Mouse (Mus musculus) intestine, embryonic 14.5 days (tissue): Measurements from ENCODE around the gene Pfdn5. TPM values are rescaled to one million over a fixed set of nuclear protein-coding genes. Genes with fewer than 3 reads are reported as not detected.
A peak's percentile ranks its signal among the peaks of the same experiment; 100 is the strongest.

Experiments used
- ATAC-seq: fragments of 200-750 bp; cut with Nextera tagmentation; replicated peaks from 2 replicates; pipeline ENCODE4 v1.8.0; 2017; ENCODE audit warnings: low read depth, moderate number of reproducible peaks, moderate TSS enrichment, moderate library complexity; ENCODE audit not compliant: low FRiP score, low TSS enrichment
- DNase-seq: peaks from one replicate; pipeline ENCODE4 v3.0.0-alpha.2; 2018; ENCODE audit warnings: low spot score
- H3K27ac ChIP-seq: fragments of 300-500 bp; sonication (generic); 2 replicates; pipeline ENCODE4 v1.5.1; 2014; ENCODE audit warnings: low read depth, mild to moderate bottlenecking, control low read depth
- H3K27me3 ChIP-seq: fragments of 300-500 bp; sonication (generic); replicated peaks from 2 replicates; pipeline ENCODE4 v1.6.1; 2014; ENCODE audit warnings: low read length, control low read depth; ENCODE audit not compliant: control insufficient read depth, insufficient read depth
- H3K36me3 ChIP-seq: fragments of 300-500 bp; sonication (generic); 2 replicates; pipeline ENCODE4 v1.6.1; 2014; ENCODE audit warnings: low read length, control low read depth; ENCODE audit not compliant: control insufficient read depth, insufficient read depth
- H3K4me1 ChIP-seq: fragments of 300-500 bp; sonication (generic); replicated peaks from 2 replicates; pipeline ENCODE4 v1.6.1; 2014; ENCODE audit warnings: low read length, control low read depth, mixed read lengths; ENCODE audit not compliant: control insufficient read depth, insufficient read depth
- H3K4me2 ChIP-seq: fragments of 300-500 bp; sonication (generic); 2 replicates; pipeline ENCODE4 v1.6.1; 2014; ENCODE audit warnings: low read length
- H3K4me3 ChIP-seq: fragments of 300-500 bp; sonication (generic); 2 replicates; pipeline ENCODE4 v1.5.1; 2014; ENCODE audit warnings: low read depth, low read length, control low read depth, mixed read lengths
- H3K9ac ChIP-seq: fragments of 300-500 bp; sonication (generic); 2 replicates; pipeline ENCODE4 v1.6.1; 2014; ENCODE audit warnings: mild to moderate bottlenecking, low read length
- H3K9me3 ChIP-seq: fragments of 300-500 bp; sonication (generic); 2 replicates; pipeline ENCODE4 v1.6.1; 2016; ENCODE audit warnings: low read length, control low read depth; ENCODE audit not compliant: control insufficient read depth
- WGBS: fragments of 180-500 bp; shearing (Covaris S2); extraction: QIAGEN DNeasy Blood & Tissue Kit; methylation state at CpG from one replicate; pipeline ENCODE4 v1.1.7; 2014; 5-methylcytosine and 5-hydroxymethylcytosine counted together
- polyA plus RNA-seq: library from polyadenylated mRNA; unstranded; fragments of >200 nt; fragmentation: Nextera tagmentation; extraction: Ambion mirVana; gene quantifications from 2 replicates; pipeline ENCODE4 v1.2.1, GENCODE M21; 2014

The Pfdn5 gene
- polyA plus RNA-seq, 1 experiment from 2014 or later: 450 TPM

- Histone ChIP-seq H3K4me2 (no peak overlapping the region), H3K36me3 (peaks cover 41% of the 10 kb centered on the region), H3K4me1 (peaks cover 10% of the 10 kb centered on the region), H3K9me3 (no peaks in the 10 kb centered on the region), H3K27me3 (no peaks in the 10 kb centered on the region), H3K9ac (no peak overlapping the region), H3K27ac (no peak overlapping the region), H3K4me3 (no peak overlapping the region)
- DNase-seq (no peak), ATAC-seq (no peak)
- WGBS: 60% methylated on average over 4 of the region's 4 CpGs
Measured at GRCm38 (mm10) chr15:102346444-102346843, 20.5 kb downstream of the Pfdn5 start.

DNA sequence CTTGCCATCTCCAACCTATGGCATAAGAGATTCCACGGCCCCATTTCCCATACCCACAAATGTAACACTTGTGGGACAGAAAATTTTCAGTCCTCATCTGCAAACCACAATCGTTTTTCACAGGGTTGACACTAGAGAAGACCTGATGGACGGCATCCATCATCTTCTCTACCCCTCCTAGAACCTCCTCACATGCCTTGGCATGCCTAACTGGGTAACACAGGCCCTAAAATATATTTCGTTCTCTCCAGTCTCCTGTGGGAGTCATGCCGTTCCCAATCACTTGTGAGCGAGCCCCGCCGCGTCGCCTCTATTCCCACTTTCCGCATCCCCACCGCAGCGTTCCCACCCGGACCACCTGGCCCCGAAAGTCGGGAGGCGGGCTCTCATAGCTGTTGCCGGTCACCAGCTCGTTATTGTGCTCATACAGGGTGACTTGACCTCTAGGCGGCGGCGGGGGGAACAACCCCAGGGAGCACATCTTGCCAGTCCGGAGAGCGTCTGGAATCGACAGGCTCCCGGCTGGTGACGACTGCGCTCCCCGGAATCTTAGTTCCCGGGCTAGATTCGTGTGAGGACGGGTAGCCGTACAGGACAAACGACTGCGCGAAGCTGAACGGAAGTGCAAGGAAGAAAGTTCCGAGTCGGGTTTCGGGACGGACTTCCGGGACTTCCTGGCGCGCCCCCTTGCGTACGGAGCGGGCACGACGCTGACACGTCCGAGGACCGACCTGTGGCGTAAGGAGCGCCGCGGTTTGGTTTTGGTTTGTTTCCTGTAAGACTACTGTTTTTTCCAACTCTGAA is 24.4 kb downstream of the Pfdn5 start, which contains the start of gene Aaas:
Gene Aaas, minus strand, starts transcription at position 634 of the 804 bp plus-strand sequence.
- WGBS: under 1% methylated on average over 56 of the region's 56 CpGs

DNA sequence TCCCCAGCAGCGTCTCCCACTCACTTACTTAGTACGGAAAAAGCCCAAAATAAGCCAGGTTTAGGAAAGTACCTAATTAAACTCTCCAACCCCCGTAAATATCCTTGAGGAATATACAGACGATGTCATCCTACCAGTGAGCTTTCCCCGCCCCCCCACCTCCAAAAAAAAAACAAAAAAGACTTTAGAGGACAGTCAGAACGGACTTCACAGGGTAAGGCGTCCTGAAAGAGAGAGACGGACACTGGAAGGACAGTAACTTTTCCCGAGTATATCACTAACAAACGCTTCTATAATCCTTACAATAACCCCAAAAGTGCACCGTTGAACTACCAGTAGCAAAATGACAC is 25.0 kb downstream of the Pfdn5 start:
- DNase-seq (no peak), ATAC-seq (0 out of 2 replicates have a peak, but pooled peaks have one; percentile 1)
- H3K9ac ChIP-seq: peak overlapping the region; percentile 84
- peaks cover 12% of the 10 kb centered on the region for H3K36me3 ChIP-seq
- H3K9me3 ChIP-seq: no peaks in the 10 kb centered on the region
- 7% methylated on average over 11 of the region's 11 CpGs for WGBS
- peak overlapping the region; percentile 67 for H3K27ac ChIP-seq
- H3K27me3 ChIP-seq: no peaks in the 10 kb centered on the region
- peak overlapping the region; percentile 76 for H3K4me3 ChIP-seq
- H3K4me1 ChIP-seq: peaks cover 15% of the 10 kb centered on the region
- peak overlapping the region; percentile 55 for H3K4me2 ChIP-seq

More for the DNA sequence above, 24.4 kb downstream of the Pfdn5 start, which contains the start of gene Aaas:
- H3K9ac ChIP-seq: peak within 1 kb of the TSS; percentile 84
- no peaks in the 10 kb centered on the region for H3K9me3 ChIP-seq
- peak within 1 kb of the TSS; percentile 67 for H3K27ac ChIP-seq
- peak within 1 kb of the TSS; percentile 55 for H3K4me2 ChIP-seq
- ATAC-seq: peak; percentile 88
- H3K36me3 ChIP-seq: peaks cover 18% of the 10 kb centered on the region
- DNase-seq: peak; percentile 97
- peaks cover 15% of the 10 kb centered on the region for H3K4me1 ChIP-seq
- H3K27me3 ChIP-seq: no peaks in the 10 kb centered on the region
- H3K4me3 ChIP-seq: peak within 1 kb of the TSS; percentile 76

DNA sequence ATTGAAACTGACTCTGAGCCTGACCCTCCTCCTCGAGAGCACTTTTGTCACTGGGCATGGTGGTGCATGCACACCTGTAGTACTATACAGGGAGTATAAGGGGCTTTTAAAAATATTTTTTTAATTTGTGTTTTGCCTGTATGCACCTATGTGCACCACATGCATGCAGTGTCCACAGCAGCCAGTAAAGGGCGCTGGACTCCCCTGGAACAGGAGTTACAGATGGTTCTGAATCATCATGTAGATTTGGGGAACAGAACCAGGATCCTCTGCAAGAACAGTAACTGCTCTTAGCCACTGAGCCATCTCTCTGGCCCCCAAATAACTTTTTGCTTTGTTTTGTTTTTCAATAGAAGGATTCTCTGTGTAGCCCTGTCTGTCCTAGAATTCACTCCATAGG is 26.3 kb downstream of the Pfdn5 start:
- 57% methylated on average over 2 of the region's 2 CpGs for WGBS
- Histone ChIP-seq H3K4me2 (no peak overlapping the region), H3K36me3 (no peaks in the 10 kb centered on the region), H3K27me3 (peaks cover 6% of the 10 kb centered on the region; the same call in 1 of the 2 replicates), H3K27ac (no peak overlapping the region), H3K4me1 (peaks cover 19% of the 10 kb centered on the region), H3K4me3 (no peak overlapping the region), H3K9me3 (no peaks in the 10 kb centered on the region), H3K9ac (no peak overlapping the region)
- no peak for ATAC-seq
- no peak for DNase-seq

DNA sequence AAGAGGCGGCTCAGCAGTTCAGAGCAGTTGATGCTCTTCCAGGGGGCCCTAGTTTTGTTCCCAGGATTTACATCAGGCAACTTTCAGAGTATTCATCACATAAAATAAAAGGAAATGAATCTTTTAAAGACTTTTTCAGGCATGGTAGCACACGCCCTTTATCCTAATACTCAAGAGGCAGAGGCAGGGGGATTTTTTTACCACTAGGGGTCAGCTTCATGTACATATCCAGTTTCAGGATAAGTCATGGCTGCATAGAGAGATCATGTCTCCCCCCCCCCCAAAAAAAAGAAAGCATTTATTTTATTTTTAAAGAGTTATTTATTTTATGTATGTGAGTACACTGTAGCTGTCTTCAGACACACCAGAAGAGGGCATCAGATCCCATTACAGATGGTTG is 28.1 kb downstream of the Pfdn5 start:
- DNase-seq: no peak
- H3K4me3 ChIP-seq: no peak overlapping the region

DNA sequence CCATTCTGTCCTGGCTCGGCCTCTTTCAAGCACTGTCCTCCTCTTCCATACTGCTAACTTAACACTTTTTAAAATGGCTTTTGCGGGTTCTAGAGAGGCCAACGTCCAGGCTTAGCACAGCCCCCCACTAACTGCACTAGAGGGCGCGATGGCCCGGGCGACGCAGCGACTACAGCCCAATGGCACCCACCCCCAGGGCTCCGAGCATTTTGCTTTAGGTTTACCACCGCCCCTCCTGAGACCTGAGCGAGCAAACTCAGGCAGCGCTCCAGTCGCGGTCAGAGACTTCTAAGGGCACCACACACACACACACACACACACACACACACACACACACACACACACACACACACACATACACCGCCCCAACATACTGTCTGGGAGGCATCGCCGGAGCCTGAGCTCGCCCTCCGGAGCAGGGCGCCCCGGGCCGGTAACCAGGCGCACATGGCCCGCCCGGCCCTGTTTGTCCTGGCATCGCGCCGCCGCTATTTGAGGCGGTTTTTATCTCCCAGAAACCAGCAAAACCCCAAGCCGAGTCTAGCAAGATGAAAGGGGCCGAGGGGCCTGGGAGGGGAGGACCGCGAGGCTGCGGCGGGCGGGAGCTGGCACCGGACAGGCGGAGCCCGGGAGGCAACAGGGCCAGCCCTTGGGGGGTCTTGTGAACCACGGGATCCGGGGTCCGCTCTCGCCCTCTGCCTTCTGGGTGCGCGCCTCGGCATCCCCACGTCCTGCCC is 29.4 kb downstream of the Pfdn5 start:
- no peaks in the 10 kb centered on the region for H3K9me3 ChIP-seq
- peak overlapping the region; percentile 71 for H3K9ac ChIP-seq
- WGBS: under 1% methylated on average over 48 of the region's 49 CpGs
- peak; percentile 64 for ATAC-seq
- DNase-seq: peak; percentile 78
- peak overlapping the region; percentile 49 for H3K4me3 ChIP-seq
- no peaks in the 10 kb centered on the region for H3K36me3 ChIP-seq
- peaks cover 22% of the 10 kb centered on the region for H3K27me3 ChIP-seq
- H3K4me1 ChIP-seq: peaks cover 20% of the 10 kb centered on the region
- H3K4me2 ChIP-seq: peak overlapping the region; percentile 77
- H3K27ac ChIP-seq: peak overlapping the region; percentile 68

More for the DNA sequence above, 28.1 kb downstream of the Pfdn5 start:
- Histone ChIP-seq H3K4me2 (no peak overlapping the region), H3K9ac (no peak overlapping the region), H3K4me1 (peaks cover 26% of the 10 kb centered on the region), H3K27ac (no peak overlapping the region), H3K36me3 (no peaks in the 10 kb centered on the region), H3K27me3 (peaks cover 22% of the 10 kb centered on the region), H3K9me3 (no peaks in the 10 kb centered on the region)
- WGBS: 93% methylated on average over 2 of the region's 2 CpGs
- ATAC-seq: no peak

- ATAC-seq: peak; percentile 41
- Histone ChIP-seq H3K4me2 (peak overlapping the region; percentile 77), H3K4me1 (peaks cover 20% of the 10 kb centered on the region), H3K36me3 (no peaks in the 10 kb centered on the region), H3K9me3 (no peaks in the 10 kb centered on the region), H3K27me3 (peaks cover 22% of the 10 kb centered on the region), H3K27ac (peak overlapping the region; percentile 68), H3K9ac (peak overlapping the region; percentile 71), H3K4me3 (peak overlapping the region; percentile 49)
- 4% methylated on average over 38 of the region's 38 CpGs for WGBS
- peak; percentile 90 for DNase-seq
Measured at GRCm38 (mm10) chr15:102355871-102356441, 30.0 kb downstream of the Pfdn5 start.

DNA sequence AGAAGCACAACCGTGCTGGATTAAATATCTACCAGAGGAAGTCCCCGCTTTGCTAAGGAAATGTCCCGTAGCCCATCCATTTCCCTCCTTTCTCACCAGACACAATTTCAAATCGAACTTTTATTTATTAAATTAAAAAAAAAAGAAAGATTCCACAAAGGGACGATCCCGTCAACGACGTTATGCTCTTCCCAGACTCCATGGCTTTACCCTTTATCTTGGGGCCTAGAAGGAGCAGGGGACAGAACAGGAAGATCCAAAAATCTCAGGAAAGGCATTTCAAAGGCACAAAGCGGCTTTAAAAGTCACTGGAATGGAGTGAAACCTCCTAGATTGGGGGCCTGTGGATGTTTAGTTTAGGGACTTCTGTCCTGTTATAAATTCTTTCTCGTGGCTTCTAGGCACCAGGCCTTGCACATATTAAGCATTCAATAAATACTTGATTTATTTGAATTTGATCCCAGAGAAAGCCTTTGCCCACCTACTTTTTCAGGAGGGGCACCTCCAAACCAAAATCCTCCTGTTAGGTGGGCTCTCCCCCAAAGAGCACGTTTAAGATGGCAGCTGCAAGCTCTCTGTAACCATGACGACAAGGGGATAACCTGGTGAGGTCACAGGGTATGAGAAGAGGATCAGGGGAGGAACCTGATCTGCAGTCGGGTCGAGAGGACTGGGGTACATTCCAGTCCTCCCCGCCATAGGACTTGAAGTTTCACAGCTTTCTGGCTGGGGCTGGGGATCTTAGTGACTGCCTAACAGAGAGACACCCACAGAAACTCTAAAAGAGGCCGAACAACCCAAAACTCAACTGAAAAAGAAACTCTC is 30.8 kb downstream of the Pfdn5 start:
- H3K27me3 ChIP-seq: peaks cover 22% of the 10 kb centered on the region
- peak overlapping the region; percentile 77 for H3K4me2 ChIP-seq
- H3K4me3 ChIP-seq: peak overlapping the region; percentile 49; the same call in 1 of the 2 replicates

More for the DNA sequence above, 30.8 kb downstream of the Pfdn5 start:
- no peaks in the 10 kb centered on the region for H3K36me3 ChIP-seq
- peaks cover 16% of the 10 kb centered on the region for H3K4me1 ChIP-seq
- H3K27ac ChIP-seq: peak overlapping the region; percentile 62
- ATAC-seq: no peak
- H3K9me3 ChIP-seq: no peaks in the 10 kb centered on the region
- DNase-seq: no peak
- H3K9ac ChIP-seq: peak overlapping the region; percentile 71; the same call in 1 of the 2 replicates
- WGBS: 47% methylated on average over 16 of the region's 16 CpGs
